Mouse (Mus musculus): ENCODE results near the gene Sgsm2. TPM values are rescaled to one million over a fixed set of nuclear protein-coding genes. Genes with fewer than 3 reads are reported as not detected.

Sgsm2 gene
- polyA plus RNA-seq, 1 experiment from 2014 or later = 27.3 TPM

DNA sequence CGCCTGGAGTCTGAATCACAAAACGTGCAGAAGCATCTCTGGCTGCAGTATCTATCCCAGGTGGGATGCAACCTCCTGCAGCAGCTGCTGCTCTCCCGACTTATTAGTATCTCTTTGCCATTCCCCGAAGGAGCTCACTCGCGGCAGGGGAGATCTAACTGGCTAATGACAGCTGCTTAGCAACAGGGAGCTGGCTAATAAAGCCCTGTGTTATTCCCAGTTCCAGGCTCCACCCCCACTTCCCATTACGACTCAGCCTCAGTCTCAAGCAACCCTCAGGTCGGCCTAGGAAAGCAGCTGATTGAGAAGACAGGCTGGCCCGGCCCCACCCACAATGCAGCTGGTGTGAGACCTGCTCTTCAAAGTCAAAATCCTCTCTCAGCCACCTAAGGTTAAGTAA, 20.1 kb downstream of the Sgsm2 start:
- H3K27me3 ChIP-seq (replicated peaks) = no peaks in the 10 kb centered on the region
- no peaks in the 10 kb centered on the region for H3K36me3 ChIP-seq
- H3K4me1 ChIP-seq = peaks cover 38% of the 10 kb centered on the region
- H3K9me3 ChIP-seq (replicated peaks) = no peaks in the 10 kb centered on the region
- peak overlapping the region; percentile 23 for H3K4me3 ChIP-seq (replicated peaks)
- peak; percentile 78 for ATAC-seq (ENCODE audit: low FRiP score)
- peak overlapping the region; percentile 84 for H3K27ac ChIP-seq (replicated peaks)
- 3% methylated on average over 9 of the region's 9 CpGs for WGBS
- H3K4me2 ChIP-seq = peak overlapping the region; percentile 46
- no peak overlapping the region; the same call in 1 of the 2 replicates for H3K9ac ChIP-seq (replicated peaks)

GRCm38 (mm10) chr11:74874630-74875029, 22.2 kb downstream of the Sgsm2 start:
- Histone ChIP-seq H3K9ac (replicated peaks) (no peak overlapping the region), H3K9me3 (replicated peaks) (no peaks in the 10 kb centered on the region), H3K36me3 (no peaks in the 10 kb centered on the region), H3K27me3 (replicated peaks) (no peaks in the 10 kb centered on the region), H3K27ac (replicated peaks) (no peak overlapping the region), H3K4me2 (no peak overlapping the region), H3K4me3 (replicated peaks) (no peak overlapping the region), H3K4me1 (peaks cover 56% of the 10 kb centered on the region)
- ATAC-seq (ENCODE audit: low FRiP score) = no peak
- 67% methylated on average over 3 of the region's 3 CpGs for WGBS

- no peak overlapping the region for H3K9ac ChIP-seq (replicated peaks)
- H3K27me3 ChIP-seq (replicated peaks) = no peaks in the 10 kb centered on the region
- H3K4me2 ChIP-seq = 0 out of 2 replicates have a peak overlapping the region, but pooled peaks have one; percentile 9
- no peak for ATAC-seq (ENCODE audit: low FRiP score)
- H3K36me3 ChIP-seq = peaks cover 20% of the 10 kb centered on the region
- H3K27ac ChIP-seq (replicated peaks) = peak overlapping the region; percentile 23
- H3K4me1 ChIP-seq = peaks cover 51% of the 10 kb centered on the region
- H3K9me3 ChIP-seq (replicated peaks) = no peaks in the 10 kb centered on the region
- no peak overlapping the region for H3K4me3 ChIP-seq (replicated peaks)
- 12% methylated on average over 12 of the region's 12 CpGs for WGBS
These were observed 25.8 kb downstream of the Sgsm2 start for GRCm38 (mm10) chr11:74870991-74871622.

- no peak overlapping the region for H3K9ac ChIP-seq (replicated peaks)
- H3K9me3 ChIP-seq (replicated peaks) = no peaks in the 10 kb centered on the region
- no peak overlapping the region for H3K4me3 ChIP-seq (replicated peaks)
- WGBS = 67% methylated on average over 4 of the region's 4 CpGs
- H3K4me2 ChIP-seq = no peak overlapping the region
- peaks cover 20% of the 10 kb centered on the region for H3K36me3 ChIP-seq
- ATAC-seq (ENCODE audit: low FRiP score) = no peak
- H3K4me1 ChIP-seq = peaks cover 47% of the 10 kb centered on the region
- H3K27ac ChIP-seq (replicated peaks) = peak overlapping the region; percentile 23
- no peaks in the 10 kb centered on the region for H3K27me3 ChIP-seq (replicated peaks)
These were observed 26.3 kb downstream of the Sgsm2 start for GRCm38 (mm10) chr11:74870544-74870943.

DNA sequence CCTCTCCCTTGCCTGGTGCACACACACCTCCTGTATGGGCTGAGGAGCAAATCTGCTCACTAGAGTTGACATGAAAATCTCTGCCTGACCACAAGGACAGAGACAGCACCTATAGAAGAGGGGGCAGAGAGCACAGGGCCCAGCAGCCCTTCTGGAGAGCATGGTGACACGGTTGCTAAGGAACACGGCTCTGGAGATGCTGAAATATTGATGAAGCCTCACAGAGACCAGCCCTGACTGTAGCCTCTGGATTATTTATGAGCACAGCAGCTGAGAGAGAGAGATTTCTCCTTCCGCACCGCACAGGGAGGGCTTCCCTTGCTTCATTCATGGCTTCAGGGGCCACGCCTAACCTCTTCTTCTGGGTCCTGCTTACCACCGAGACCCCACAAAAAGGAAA, 27.3 kb downstream of the Sgsm2 start:
- Histone ChIP-seq H3K9ac (replicated peaks) (no peak overlapping the region), H3K36me3 (peaks cover 29% of the 10 kb centered on the region), H3K27ac (replicated peaks) (peak overlapping the region; percentile 63), H3K9me3 (replicated peaks) (no peaks in the 10 kb centered on the region), H3K27me3 (replicated peaks) (no peaks in the 10 kb centered on the region), H3K4me1 (peaks cover 42% of the 10 kb centered on the region), H3K4me3 (replicated peaks) (no peak overlapping the region), H3K4me2 (peak overlapping the region; percentile 7; the same call in 1 of the 2 replicates)
- WGBS = 49% methylated on average over 6 of the region's 6 CpGs
- peak; percentile 38 for ATAC-seq (ENCODE audit: low FRiP score)

- Histone ChIP-seq H3K9me3 (replicated peaks) (no peaks in the 10 kb centered on the region), H3K4me2 (no peak overlapping the region), H3K4me3 (replicated peaks) (no peak overlapping the region), H3K9ac (replicated peaks) (no peak overlapping the region), H3K27me3 (replicated peaks) (no peaks in the 10 kb centered on the region), H3K4me1 (peaks cover 37% of the 10 kb centered on the region), H3K36me3 (peaks cover 40% of the 10 kb centered on the region), H3K27ac (replicated peaks) (no peak overlapping the region)
- ATAC-seq (ENCODE audit: low FRiP score) = no peak
- WGBS = 92% methylated on average over 13 of the region's 13 CpGs
These were observed 28.7 kb downstream of the Sgsm2 start for GRCm38 (mm10) chr11:74868046-74868760.

GRCm38 (mm10) chr11:74867181-74867580, 29.7 kb downstream of the Sgsm2 start:
- no peak for ATAC-seq (ENCODE audit: low FRiP score)
- Histone ChIP-seq H3K27me3 (replicated peaks) (no peaks in the 10 kb centered on the region), H3K27ac (replicated peaks) (no peak overlapping the region), H3K4me3 (replicated peaks) (no peak overlapping the region), H3K4me1 (peaks cover 37% of the 10 kb centered on the region), H3K9ac (replicated peaks) (no peak overlapping the region), H3K9me3 (replicated peaks) (no peaks in the 10 kb centered on the region), H3K4me2 (no peak overlapping the region), H3K36me3 (peaks cover 49% of the 10 kb centered on the region)
- 88% methylated on average over 2 of the region's 2 CpGs for WGBS

DNA sequence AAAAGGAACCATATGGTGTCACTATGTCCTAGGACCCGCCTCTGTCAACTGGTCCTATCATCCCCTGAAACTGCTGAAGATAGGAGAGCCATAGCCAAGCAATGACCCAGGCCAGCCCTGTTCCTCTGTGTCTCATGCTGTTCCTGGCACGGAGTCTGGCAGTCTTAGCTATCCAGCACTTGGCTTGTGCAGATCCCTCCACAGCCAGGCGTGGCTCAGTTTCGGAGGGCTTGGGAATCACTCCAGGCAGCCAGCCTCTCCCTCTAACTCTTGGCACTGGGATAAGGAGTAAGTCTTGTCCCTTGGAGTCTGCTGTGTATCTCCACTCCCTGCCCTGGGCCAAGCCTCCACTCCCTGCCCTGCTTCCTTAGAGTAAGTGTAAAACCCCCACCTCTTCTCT, 30.2 kb downstream of the Sgsm2 start:
- Histone ChIP-seq H3K36me3 (peaks cover 55% of the 10 kb centered on the region), H3K4me3 (replicated peaks) (no peak overlapping the region), H3K27ac (replicated peaks) (no peak overlapping the region), H3K27me3 (replicated peaks) (no peaks in the 10 kb centered on the region), H3K4me2 (no peak overlapping the region), H3K9ac (replicated peaks) (no peak overlapping the region), H3K4me1 (peaks cover 32% of the 10 kb centered on the region), H3K9me3 (replicated peaks) (no peaks in the 10 kb centered on the region)
- WGBS = 82% methylated on average over 4 of the region's 4 CpGs
- no peak for ATAC-seq (ENCODE audit: low FRiP score)

- no peaks in the 10 kb centered on the region for H3K9me3 ChIP-seq (replicated peaks)
- H3K4me1 ChIP-seq = peaks cover 20% of the 10 kb centered on the region
- peaks cover 65% of the 10 kb centered on the region for H3K36me3 ChIP-seq
- no peak overlapping the region for H3K4me3 ChIP-seq (replicated peaks)
- WGBS = 84% methylated on average over 9 of the region's 9 CpGs
- no peak overlapping the region for H3K4me2 ChIP-seq
- no peak overlapping the region for H3K9ac ChIP-seq (replicated peaks)
- ATAC-seq (ENCODE audit: low FRiP score) = no peak
- no peaks in the 10 kb centered on the region for H3K27me3 ChIP-seq (replicated peaks)
- no peak overlapping the region for H3K27ac ChIP-seq (replicated peaks)
These were observed 31.6 kb downstream of the Sgsm2 start for GRCm38 (mm10) chr11:74865252-74865651.

DNA sequence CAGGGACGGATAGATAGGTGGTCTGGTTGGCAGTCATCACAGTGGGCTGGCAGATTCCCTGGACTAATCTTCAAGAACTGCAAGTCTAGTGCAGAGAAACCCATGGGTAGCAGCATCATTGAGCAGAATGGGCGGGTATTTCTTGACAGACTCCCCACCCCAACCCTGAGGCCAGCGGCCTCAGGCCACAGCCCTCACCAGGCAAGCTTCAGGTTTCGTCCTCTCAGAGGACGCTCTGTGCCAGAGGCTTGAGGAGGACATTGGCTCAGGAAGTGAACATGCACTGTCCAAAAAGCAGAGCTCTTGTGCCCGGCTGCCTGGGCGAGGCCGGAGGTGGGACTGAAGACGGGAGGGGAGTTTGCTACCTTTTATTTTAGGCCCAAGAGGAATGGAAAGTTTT, 32.4 kb downstream of the Sgsm2 start:
- no peak for ATAC-seq (ENCODE audit: low FRiP score)
- Histone ChIP-seq H3K9me3 (replicated peaks) (no peaks in the 10 kb centered on the region), H3K27me3 (replicated peaks) (no peaks in the 10 kb centered on the region), H3K36me3 (peaks cover 73% of the 10 kb centered on the region), H3K4me2 (no peak overlapping the region), H3K27ac (replicated peaks) (no peak overlapping the region), H3K4me3 (replicated peaks) (no peak overlapping the region), H3K9ac (replicated peaks) (no peak overlapping the region), H3K4me1 (peaks cover 12% of the 10 kb centered on the region)
- 91% methylated on average over 9 of the region's 9 CpGs for WGBS

DNA sequence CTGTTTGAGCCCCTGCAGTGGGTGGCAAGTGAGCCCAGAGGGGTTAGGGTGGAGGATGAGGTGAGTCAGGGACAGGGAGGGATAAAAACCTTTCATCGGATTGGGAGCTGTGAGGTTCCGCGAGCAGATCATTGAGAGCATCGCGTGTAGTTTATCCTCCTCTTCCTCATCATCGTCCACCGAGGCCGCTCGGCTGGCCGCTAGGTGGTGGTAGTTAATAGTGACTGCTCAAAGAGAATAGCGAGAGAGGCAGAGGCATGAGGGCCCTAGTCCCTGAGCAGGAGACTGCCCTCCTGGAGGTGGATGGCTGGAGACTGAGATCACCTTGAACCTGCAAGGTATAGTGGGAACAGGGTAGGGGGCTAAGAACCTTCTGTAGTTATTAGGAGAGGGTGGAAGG, 33.4 kb downstream of the Sgsm2 start:
- Histone ChIP-seq H3K27ac (replicated peaks) (no peak overlapping the region), H3K27me3 (replicated peaks) (no peaks in the 10 kb centered on the region), H3K4me1 (peaks cover 5% of the 10 kb centered on the region; the same call in 1 of the 2 replicates), H3K4me2 (no peak overlapping the region), H3K36me3 (peaks cover 80% of the 10 kb centered on the region), H3K9ac (replicated peaks) (no peak overlapping the region), H3K9me3 (replicated peaks) (no peaks in the 10 kb centered on the region), H3K4me3 (replicated peaks) (no peak overlapping the region)
- 28% methylated on average over 11 of the region's 11 CpGs for WGBS
- no peak for ATAC-seq (ENCODE audit: low FRiP score)

DNA sequence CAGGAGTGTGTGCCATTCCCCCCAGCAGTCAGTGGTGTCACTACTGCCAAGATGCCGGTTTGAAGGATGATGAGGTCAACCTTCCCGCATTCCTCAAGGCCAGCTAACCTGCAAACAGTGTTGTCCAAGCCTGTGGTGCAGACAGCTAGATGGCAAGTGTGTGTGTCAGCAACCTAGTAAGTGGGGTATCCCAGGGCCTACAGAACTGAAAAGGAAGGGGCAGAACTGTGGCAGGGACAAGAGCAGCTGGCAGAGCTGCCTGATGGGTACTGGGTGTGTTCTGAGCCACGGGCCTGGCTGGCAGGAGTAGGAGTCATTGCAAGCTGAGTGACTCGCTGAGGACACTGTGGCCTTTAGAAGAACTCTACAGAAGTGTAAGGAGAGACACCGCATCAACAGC, 34.7 kb downstream of the Sgsm2 start:
- no peaks in the 10 kb centered on the region for H3K9me3 ChIP-seq (replicated peaks)

More for the DNA sequence above, 34.7 kb downstream of the Sgsm2 start:
- no peaks in the 10 kb centered on the region; the same call in 1 of the 2 replicates for H3K4me1 ChIP-seq
- 88% methylated on average over 5 of the region's 5 CpGs for WGBS
- no peak overlapping the region for H3K27ac ChIP-seq (replicated peaks)
- H3K4me2 ChIP-seq = no peak overlapping the region
- ATAC-seq (ENCODE audit: low FRiP score) = no peak
- H3K36me3 ChIP-seq = peaks cover 77% of the 10 kb centered on the region
- H3K4me3 ChIP-seq (replicated peaks) = no peak overlapping the region
- H3K27me3 ChIP-seq (replicated peaks) = no peaks in the 10 kb centered on the region
- H3K9ac ChIP-seq (replicated peaks) = no peak overlapping the region

Measured in neural tube, embryonic 15.5 days (tissue).